In genomic region chr3:37418341-37418740, GRCm38 (mm10) we compare ENCODE assay signal across 8 mouse cellular contexts. TPM values are rescaled to one million over a fixed set of nuclear protein-coding genes. Genes with fewer than 3 reads are reported as not detected.
DNase-seq lines count a peak whose midpoint lies in the region; ATAC-seq and TF ChIP-seq lines count a peak whose summit lies in the region.
"Had no signal": no experiment of that assay in that cellular context is flagged by ENCODE, and none has a peak within 500 bp of the region (broad histone marks: within the 10 kb centered on the region; RNA-seq: fewer than 3 reads in every experiment).

No protein-coding gene starts in this region.

- no peak overlapping the region; the same call in 1 of the 2 replicates for H3K27ac ChIP-seq in liver, adult 2 months (replicated peaks; ENCODE audit: insufficient read depth, low read depth, low read length)
- H3K27ac ChIP-seq in forebrain, embryonic 11.5 days (ENCODE audit: low read depth, low read length) = no peak overlapping the region
- H3K27ac ChIP-seq in limb, embryonic 12.5 days = no peak overlapping the region

- peaks cover 2% of the 10 kb centered on the region; the same call in 1 of the 2 replicates for H3K4me1 ChIP-seq in liver, adult 2 months (ENCODE audit: control insufficient read depth, insufficient read depth, low read length)
- peaks cover 6% of the 10 kb centered on the region; the same call in 1 of the 2 replicates for H3K4me1 ChIP-seq in forebrain, embryonic 11.5 days (replicated peaks; ENCODE audit: control insufficient read depth, insufficient read depth, low read length)
- H3K4me1 ChIP-seq in limb, embryonic 12.5 days (replicated peaks) = peaks cover 16% of the 10 kb centered on the region

- ATAC-seq in forebrain, embryonic 11.5 days (replicated peaks; ENCODE audit: low FRiP score) = no peak
- ATAC-seq in limb, embryonic 12.5 days (ENCODE audit: insufficient number of reproducible peaks, insufficient read depth, low FRiP score, low TSS enrichment, low read depth) = no peak

- no peak overlapping the region for H3K9ac ChIP-seq in liver, adult 2 months (ENCODE audit: low read depth, low read length)
- peak overlapping the region; percentile 78 for H3K9ac ChIP-seq in forebrain, embryonic 11.5 days (ENCODE audit: low read length)
- H3K9ac ChIP-seq in limb, embryonic 12.5 days (replicated peaks) = no peak overlapping the region; the same call in 1 of the 2 replicates

- no peak for TF ChIP-seq POLR2A in liver, adult 2 months (IDR thresholded peaks at IDR 0.05; ENCODE audit: extremely low read depth, insufficient read depth, low read length)

- no peaks in the 10 kb centered on the region for H3K9me3 ChIP-seq in forebrain, embryonic 11.5 days (ENCODE audit: control insufficient read depth, low read length)
- H3K9me3 ChIP-seq in limb, embryonic 12.5 days = no peaks in the 10 kb centered on the region

- WGBS in liver, adult 2 months = 36% methylated on average over 5 of the region's 5 CpGs
- WGBS in forebrain, embryonic 11.5 days = 84% methylated on average over 5 of the region's 5 CpGs
- WGBS in limb, embryonic 12.5 days = 79% methylated on average over 5 of the region's 5 CpGs

- peaks cover 1% of the 10 kb centered on the region for H3K36me3 ChIP-seq in liver, adult 2 months (ENCODE audit: control insufficient read depth, insufficient read depth, low read length)
- no peaks in the 10 kb centered on the region for H3K36me3 ChIP-seq in forebrain, embryonic 11.5 days (ENCODE audit: control insufficient read depth, insufficient read depth, low read length)
- no peaks in the 10 kb centered on the region; the same call in 1 of the 2 replicates for H3K36me3 ChIP-seq in limb, embryonic 12.5 days
- no peaks in the 10 kb centered on the region for H3K36me3 ChIP-seq in splenic B cell, adult 2 months (ENCODE audit: control insufficient read depth, insufficient read depth, low read length, poor library complexity, severe bottlenecking)

- peaks cover under 1% of the 10 kb centered on the region; the same call in 1 of the 2 replicates for H3K79me2 ChIP-seq in liver, adult 2 months (ENCODE audit: control insufficient read depth, insufficient read depth, low read length)

- peak overlapping the region; percentile 56 for H3K4me2 ChIP-seq in forebrain, embryonic 11.5 days (ENCODE audit: low read depth, low read length, severe bottlenecking)
- peak overlapping the region; percentile 81 for H3K4me2 ChIP-seq in limb, embryonic 12.5 days

- H3K27me3 ChIP-seq in liver, adult 2 months (ENCODE audit: control insufficient read depth, insufficient read depth, low read length) = no peaks in the 10 kb centered on the region
- no peaks in the 10 kb centered on the region for H3K27me3 ChIP-seq in forebrain, embryonic 11.5 days (ENCODE audit: control insufficient read depth, insufficient read depth, low read length)
- no peaks in the 10 kb centered on the region for H3K27me3 ChIP-seq in limb, embryonic 12.5 days
- H3K27me3 ChIP-seq in splenic B cell, adult 2 months (ENCODE audit: control insufficient read depth, insufficient read depth, low read length, poor library complexity, severe bottlenecking) = no peaks in the 10 kb centered on the region

- DNase-seq in liver, adult 2 months (ENCODE audit: extremely low read depth, low read depth, low spot score) = peak; percentile 35
- DNase-seq in liver = no peak
- DNase-seq in forebrain, embryonic 11.5 days (ENCODE audit: low spot score) = no peak
- DNase-seq in splenic B cell, adult 2 months (ENCODE audit: low read depth, low spot score) = peak; percentile 5
- no peak for DNase-seq in adrenal gland, postnatal 36 days
- no peak for DNase-seq in urinary bladder, postnatal 14 days (ENCODE audit: low spot score)
- DNase-seq: adrenal gland, postnatal 10 days had no signal

- no peak for TF ChIP-seq CTCF in liver, adult 2 months (IDR thresholded peaks at IDR 0.05; ENCODE audit: low read depth, low read length)

- no peak overlapping the region; the same call in 1 of the 2 replicates for H3K4me3 ChIP-seq in liver, adult 2 months (ENCODE audit: insufficient read depth, low read depth, low read length)
- H3K4me3 ChIP-seq in forebrain, embryonic 11.5 days (ENCODE audit: low read depth, low read length) = peak overlapping the region; percentile 74
- peak overlapping the region; percentile 94; the same call in 1 of the 2 replicates for H3K4me3 ChIP-seq in limb, embryonic 12.5 days (replicated peaks)

RNA-seq across cellular contexts. Expression of gene Spata5, which starts 1.4 kb away (rescaled TPM):
- 7.2 and 8.7 TPM in 2 replicates for total RNA-seq in liver, adult 2 months (2014; rRNA removed)
- 1.1 and 1.3 TPM in 2 replicates for polyA plus RNA-seq in liver, adult 2 months (2012; rRNA removed)
- 51.6 and 55.0 TPM in 2 replicates for polyA plus RNA-seq in forebrain, embryonic 11.5 days (2014; fragmentation: Nextera tagmentation; extraction: Ambion mirVana)
- 47.8 and 47.9 TPM in 2 replicates for polyA plus RNA-seq in limb, embryonic 12.5 days (2016; fragmentation: Nextera tagmentation; extraction: Ambion mirVana)
- 10 to 100 TPM; 29.4 to 40.4 TPM for total RNA-seq in adrenal gland, postnatal 36 days (2021)

RNA-seq across cellular contexts. Expression of gene Nudt6, which starts 1.7 kb away (rescaled TPM):
- 8.0 and 11.3 TPM in 2 replicates for total RNA-seq in liver, adult 2 months (2014; rRNA removed)
- polyA plus RNA-seq in liver, adult 2 months (2012; rRNA removed) = 28.4 and 32.4 TPM in 2 replicates
- 4.4 and 4.5 TPM in 2 replicates for polyA plus RNA-seq in forebrain, embryonic 11.5 days (2014; fragmentation: Nextera tagmentation; extraction: Ambion mirVana)
- 3.8 and 4.0 TPM in 2 replicates for polyA plus RNA-seq in limb, embryonic 12.5 days (2016; fragmentation: Nextera tagmentation; extraction: Ambion mirVana)
- 10 to 100 TPM; 15.3 to 25.7 TPM for total RNA-seq in adrenal gland, postnatal 36 days (2021)

Comparison
In these comparisons a context has a peak if more than half of its experiments do, and no peak if none do; other contexts are left out.
1. DNase-seq: peak in liver, adult 2 months (single experiment) and splenic B cell, adult 2 months (single experiment); none in liver (single experiment), forebrain, embryonic 11.5 days (single experiment), adrenal gland, postnatal 36 days (0 of 2) and urinary bladder, postnatal 14 days (single experiment).
2. RNA of gene Spata5, which starts 1.4 kb away (polyA plus RNA-seq): 51.6 to 55.0 TPM in forebrain, embryonic 11.5 days and 47.8 to 47.9 TPM in limb, embryonic 12.5 days; 1.1 to 1.3 TPM in liver, adult 2 months; every median in the first group is over 10 times any median in the second.